Mouse (Mus musculus) cortical plate, adult 2 months (tissue): ENCODE results near the gene Gm21988.

Experiments used
- CTCF ChIP-seq: fragments of 200-500 bp; IDR thresholded peaks from 2 replicates; pipeline ENCODE4 v1.5.1; 2011; ENCODE audit warnings: mild to moderate bottlenecking, control low read depth, low read length; ENCODE audit not compliant: insufficient read depth; ENCODE audit errors: extremely low read depth
- POLR2A ChIP-seq: fragments of 200-500 bp; IDR thresholded peaks from 2 replicates; pipeline ENCODE4 v1.6.1; 2011; ENCODE audit warnings: mild to moderate bottlenecking, low read length, control low read depth; ENCODE audit not compliant: insufficient read depth; ENCODE audit errors: extremely low read depth

GRCm38 (mm10) chr11:70230239-70230727, 9.3 kb downstream of the Gm21988 start:
- TF ChIP-seq POLR2A = no peak
- TF ChIP-seq CTCF = peak; percentile 92
